ENCODE assay signal across 11 mouse cellular contexts in genomic region chr11:88443291-88443690, GRCm38 (mm10).
A peak's percentile ranks its signal among the peaks of the same experiment; 100 is the strongest.
DNase-seq lines count a peak whose midpoint lies in the region; ATAC-seq lines count a peak whose summit lies in the region.
"Had no signal": no experiment of that assay in that cellular context is flagged by ENCODE, and none has a peak within 500 bp of the region (broad histone marks: within the 10 kb centered on the region; RNA-seq: fewer than 3 reads in every experiment).

No protein-coding gene starts in this region.

- peak; percentile 44 for DNase-seq in kidney, postnatal 10 days
- peak; percentile 43 for DNase-seq in brain, adult 2 months (ENCODE audit: low read depth, low spot score)
- peak; percentile 81 to 86 for DNase-seq in cerebellum, postnatal 10 days
- no peak for DNase-seq in spleen, postnatal 4 days (ENCODE audit: low spot score in 2 of 2)
- DNase-seq: adrenal gland, adult 8-10 months; lung, postnatal 14 days had no signal

- no peak overlapping the region for H3K4me3 ChIP-seq in kidney, embryonic 14.5 days (ENCODE audit: low read length)
- no peak overlapping the region for H3K4me3 ChIP-seq in hindbrain, embryonic 15.5 days
- H3K4me3 ChIP-seq: limb, embryonic 15.5 days had no signal

- no peak for ATAC-seq in kidney, embryonic 14.5 days (ENCODE audit: low FRiP score, low TSS enrichment)
- ATAC-seq in hindbrain, embryonic 15.5 days (ENCODE audit: low FRiP score, low read depth), result no peak
- ATAC-seq in activated CD4-positive, CD25-positive, alpha-beta regulatory T cell, adult 4 months, result no peak
- no peak for ATAC-seq in granulocyte monocyte progenitor cell, adult 5-6 weeks (replicated peaks; ENCODE audit: poor library complexity, severe bottlenecking)

- H3K27me3 ChIP-seq in kidney, embryonic 14.5 days (ENCODE audit: control insufficient read depth, insufficient read depth, low read length), result no peaks in the 10 kb centered on the region
- H3K27me3 ChIP-seq in hindbrain, embryonic 15.5 days, result no peaks in the 10 kb centered on the region
- H3K27me3 ChIP-seq: limb, embryonic 15.5 days had no signal

- H3K9ac ChIP-seq in kidney, embryonic 14.5 days (ENCODE audit: low read depth, low read length), result no peak overlapping the region
- H3K9ac ChIP-seq in hindbrain, embryonic 15.5 days, result no peak overlapping the region
- H3K9ac ChIP-seq: limb, embryonic 15.5 days had no signal

- 81% methylated on average over 8 of the region's 8 CpGs for WGBS in kidney, embryonic 14.5 days
- WGBS in hindbrain, embryonic 15.5 days, result 30% methylated on average over 8 of the region's 8 CpGs

- no peaks in the 10 kb centered on the region for H3K9me3 ChIP-seq in kidney, embryonic 14.5 days (ENCODE audit: control insufficient read depth, low read length)
- H3K9me3 ChIP-seq in hindbrain, embryonic 15.5 days, result no peaks in the 10 kb centered on the region
- H3K9me3 ChIP-seq: limb, embryonic 15.5 days had no signal

- no peak overlapping the region for H3K4me2 ChIP-seq in kidney, embryonic 14.5 days (replicated peaks; ENCODE audit: low read depth, low read length)
- no peak overlapping the region; the same call in 1 of the 2 replicates for H3K4me2 ChIP-seq in hindbrain, embryonic 15.5 days
- H3K4me2 ChIP-seq: limb, embryonic 15.5 days had no signal

- peaks cover 22% of the 10 kb centered on the region for H3K4me1 ChIP-seq in kidney, embryonic 14.5 days (ENCODE audit: control insufficient read depth, insufficient read depth, low read length)
- H3K4me1 ChIP-seq in hindbrain, embryonic 15.5 days (replicated peaks), result peaks cover 77% of the 10 kb centered on the region

- H3K27ac ChIP-seq in kidney, embryonic 14.5 days (ENCODE audit: low read depth, low read length), result no peak overlapping the region
- peak overlapping the region; percentile 71 for H3K27ac ChIP-seq in hindbrain, embryonic 15.5 days (replicated peaks)
- H3K27ac ChIP-seq: limb, embryonic 15.5 days had no signal

- peaks cover 12% of the 10 kb centered on the region for H3K36me3 ChIP-seq in kidney, embryonic 14.5 days (ENCODE audit: control insufficient read depth, insufficient read depth, low read length)
- H3K36me3 ChIP-seq in hindbrain, embryonic 15.5 days, result no peaks in the 10 kb centered on the region

Comparison
In these comparisons a context has a peak if more than half of its experiments do, and no peak if none do; other contexts are left out.
1. DNase-seq: peak in kidney, postnatal 10 days (single experiment), brain, adult 2 months (single experiment) and cerebellum, postnatal 10 days (2 of 2); none in spleen, postnatal 4 days (0 of 2).